Mouse (Mus musculus): ENCODE measurements at regions not wholly inside any gene's neighbourhood (a gene's known extent, or its start where the extent isn't known, plus 50 kb on each side); places are given as distances from the start of the nearest gene placed in this dataset.

GRCm38 (mm10) chr1:40907813-40908212 is 102.4 kb downstream of the Tmem182 start:
- DNase-seq (ENCODE audit: low read depth, low spot score): no peak

DNA sequence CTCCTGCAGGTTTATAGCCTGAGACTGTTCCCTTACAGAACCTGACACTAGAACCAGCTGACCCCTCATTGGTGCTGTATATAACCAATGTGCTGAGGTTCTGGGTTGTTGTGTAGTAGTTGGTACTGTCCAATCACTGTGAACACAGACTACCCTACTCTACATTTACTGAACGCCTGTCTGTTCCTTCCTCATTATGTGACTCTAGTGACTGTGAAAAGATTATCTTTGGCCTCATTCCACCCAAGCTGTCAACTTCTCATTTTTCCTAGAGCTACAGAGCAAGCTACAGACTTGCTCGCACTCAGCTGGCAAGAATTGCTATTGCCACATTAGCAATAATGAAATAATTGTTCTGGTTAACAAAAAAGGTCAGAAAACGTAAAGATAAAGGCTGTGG is 108.2 kb downstream of the Tmem182 start:
- DNase-seq (ENCODE audit: low read depth, low spot score): no peak

GRCm38 (mm10) chr1:40924271-40924670 is 118.9 kb downstream of the Tmem182 start:
- no peak for DNase-seq (ENCODE audit: low read depth, low spot score)

GRCm38 (mm10) chr1:40924780-40925179 is 119.4 kb downstream of the Tmem182 start:
- no peak for DNase-seq (ENCODE audit: low read depth, low spot score)

DNA sequence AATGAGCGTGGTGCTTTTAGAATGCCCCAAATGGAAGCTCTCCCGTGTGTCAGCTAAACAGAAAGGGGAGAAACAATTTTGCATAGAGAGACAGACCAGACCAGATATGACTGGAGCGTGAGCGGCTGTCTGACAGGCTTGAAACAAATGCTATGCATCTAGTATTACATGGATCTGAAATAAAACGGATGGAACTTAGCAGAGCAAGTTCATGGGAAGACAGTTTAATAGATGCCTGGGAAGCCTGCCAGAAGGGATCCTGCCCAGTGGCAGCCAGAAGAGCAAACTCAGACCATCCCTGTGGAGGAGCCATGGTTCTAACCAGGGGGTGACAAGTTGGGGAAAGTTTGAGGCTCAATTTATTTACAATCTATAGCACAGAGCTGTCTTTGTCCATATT is 126.0 kb downstream of the Tmem182 start:
- DNase-seq (ENCODE audit: low read depth, low spot score): no peak

GRCm38 (mm10) chr1:40936729-40937128 is 131.3 kb downstream of the Tmem182 start:
- no peak for DNase-seq (ENCODE audit: low read depth, low spot score)

GRCm38 (mm10) chr1:40942751-40943150 is 137.3 kb downstream of the Tmem182 start:
- no peak for DNase-seq (ENCODE audit: low read depth, low spot score)

- no peak for DNase-seq (ENCODE audit: low read depth, low spot score)
Measured at GRCm38 (mm10) chr1:40943165-40943564, 137.8 kb downstream of the Tmem182 start.

- DNase-seq (ENCODE audit: low read depth, low spot score): no peak
Measured at GRCm38 (mm10) chr1:40950641-40951040, 145.2 kb downstream of the Tmem182 start.

DNA sequence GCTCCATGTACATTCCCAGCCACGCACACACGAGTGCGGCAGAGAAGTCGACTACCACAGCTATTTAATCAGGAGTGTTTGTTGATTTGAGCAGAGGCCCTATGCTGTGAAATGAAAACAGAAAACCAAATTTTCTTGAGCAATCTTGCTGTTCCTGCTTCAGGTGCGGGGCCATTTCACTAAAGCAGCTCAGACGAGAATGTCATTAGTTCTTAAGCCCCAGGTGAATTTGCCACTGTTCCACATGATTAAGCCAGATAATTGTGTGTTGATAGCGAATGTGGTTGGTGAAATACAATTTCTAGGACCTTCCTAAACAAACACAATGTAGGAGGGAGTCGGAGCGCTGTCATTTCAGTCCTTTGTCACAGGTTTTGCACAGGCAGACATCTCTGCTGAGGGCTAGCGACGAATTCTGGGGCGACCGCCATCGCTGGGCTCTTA is 149.3 kb downstream of the Tmem182 start:
- DNase-seq (ENCODE audit: low read depth, low spot score): no peak

GRCm38 (mm10) chr1:40967768-40968504 is 162.5 kb downstream of the Tmem182 start:
- no peak for DNase-seq (ENCODE audit: low read depth, low spot score)

DNA sequence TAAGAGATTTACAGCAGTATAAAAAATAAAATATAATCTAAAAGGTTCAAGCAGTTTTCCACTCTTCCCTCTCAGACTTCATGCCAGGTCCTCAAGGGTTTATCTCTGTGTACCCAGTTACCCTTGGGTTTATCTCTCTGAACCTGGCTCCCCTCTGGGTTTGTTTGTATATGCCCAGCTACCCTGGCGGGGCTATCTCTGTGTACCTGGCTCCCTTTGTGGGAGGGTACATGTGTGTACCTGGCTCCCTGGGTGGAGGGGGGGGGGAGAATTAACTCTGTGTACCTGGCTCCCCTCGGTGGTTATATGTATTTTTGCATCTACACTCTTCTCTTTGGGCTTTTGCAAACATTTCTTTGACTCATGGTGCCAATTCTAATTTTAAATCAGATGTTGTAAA is 178.4 kb downstream of the Tmem182 start:
- no peak for DNase-seq (ENCODE audit: low read depth, low spot score)

DNA sequence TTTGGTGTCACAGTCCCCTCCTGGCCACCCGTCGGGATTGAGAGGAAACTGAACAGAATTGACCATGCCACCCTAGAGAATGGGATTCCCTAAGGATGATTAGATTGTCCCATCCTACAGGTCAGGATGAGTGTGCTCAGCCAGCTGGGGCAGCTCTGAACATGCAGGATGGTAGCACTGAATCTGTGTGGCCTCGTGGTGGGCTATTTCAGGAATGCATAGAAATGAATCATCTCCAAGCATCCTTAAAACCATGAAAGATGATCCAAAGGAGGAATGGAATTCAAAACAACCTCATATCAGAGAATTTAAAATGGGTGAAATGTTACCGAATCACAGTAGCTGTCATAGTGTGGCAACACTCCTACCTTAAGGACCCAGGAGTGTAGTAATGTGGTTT is 187.9 kb downstream of the Tmem182 start:
- DNase-seq (ENCODE audit: low read depth, low spot score): no peak

GRCm38 (mm10) chr1:41001154-41001949 is 196.0 kb downstream of the Tmem182 start:
- DNase-seq (ENCODE audit: low read depth, low spot score): no peak

DNA sequence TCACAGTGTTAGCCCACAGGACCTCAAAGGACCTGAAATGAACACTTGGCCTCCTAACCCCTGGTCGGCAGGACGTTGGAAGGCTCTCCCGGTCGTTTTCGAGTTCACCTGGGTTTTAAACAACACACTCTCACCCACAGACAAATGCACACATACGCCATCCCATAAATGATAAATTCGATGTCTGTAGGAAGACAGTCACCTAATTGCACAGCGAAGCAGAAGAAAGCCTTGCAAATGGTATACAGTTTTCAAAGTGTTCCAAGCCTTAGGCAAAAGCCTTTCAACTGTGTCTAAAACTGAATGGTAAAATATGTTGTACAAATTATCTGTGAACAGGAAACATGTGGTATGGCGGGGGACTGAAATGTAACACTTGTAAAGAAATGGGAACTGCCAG is 196.6 kb downstream of the Tmem182 start:
- no peak for DNase-seq (ENCODE audit: low read depth, low spot score)

DNA sequence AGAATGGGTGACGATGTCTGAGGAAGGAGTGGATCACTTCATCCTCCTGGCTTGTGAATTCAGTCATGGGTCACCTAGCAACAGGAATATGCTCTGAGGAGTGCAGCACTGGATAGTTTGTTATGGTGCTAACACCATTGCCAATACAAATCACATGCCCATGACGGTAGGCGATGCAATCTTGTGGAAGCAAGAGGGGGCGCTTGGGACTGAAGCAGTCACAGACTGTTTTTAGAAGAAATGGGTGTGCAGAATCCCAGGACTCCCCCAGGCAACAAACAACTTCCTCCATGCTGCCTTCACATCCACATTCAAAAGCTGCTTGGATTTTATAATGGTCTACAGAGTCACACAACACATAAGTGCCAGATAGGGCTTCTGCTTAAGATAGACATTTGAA is 221.5 kb downstream of the Tmem182 start:
- no peak for DNase-seq (ENCODE audit: low read depth, low spot score)

DNA sequence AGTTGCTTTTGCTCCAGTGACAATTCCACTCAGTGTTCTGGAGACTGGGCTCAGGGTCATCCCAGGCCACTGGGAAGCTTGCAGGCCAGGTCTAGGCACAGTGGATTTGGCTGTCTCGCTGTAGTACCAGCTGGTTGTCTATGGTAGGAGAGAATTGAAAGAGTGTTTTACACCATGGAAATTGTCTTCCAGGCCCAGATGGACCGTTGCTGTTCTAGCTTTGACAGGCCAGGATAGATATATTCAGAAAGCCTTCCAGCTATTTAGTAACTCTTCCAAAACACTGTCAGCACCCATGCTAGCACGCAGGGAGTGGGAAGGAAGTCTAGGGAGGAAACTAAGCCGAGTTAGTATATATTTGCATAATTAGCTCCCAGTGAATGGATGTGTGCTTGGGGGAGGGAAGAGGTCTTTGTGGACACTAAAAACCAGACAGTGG is 222.2 kb downstream of the Tmem182 start:
- no peak for DNase-seq (ENCODE audit: low read depth, low spot score)

- no peak for DNase-seq (ENCODE audit: low read depth, low spot score)
Measured at GRCm38 (mm10) chr1:41028021-41028420, 222.6 kb downstream of the Tmem182 start.

DNA sequence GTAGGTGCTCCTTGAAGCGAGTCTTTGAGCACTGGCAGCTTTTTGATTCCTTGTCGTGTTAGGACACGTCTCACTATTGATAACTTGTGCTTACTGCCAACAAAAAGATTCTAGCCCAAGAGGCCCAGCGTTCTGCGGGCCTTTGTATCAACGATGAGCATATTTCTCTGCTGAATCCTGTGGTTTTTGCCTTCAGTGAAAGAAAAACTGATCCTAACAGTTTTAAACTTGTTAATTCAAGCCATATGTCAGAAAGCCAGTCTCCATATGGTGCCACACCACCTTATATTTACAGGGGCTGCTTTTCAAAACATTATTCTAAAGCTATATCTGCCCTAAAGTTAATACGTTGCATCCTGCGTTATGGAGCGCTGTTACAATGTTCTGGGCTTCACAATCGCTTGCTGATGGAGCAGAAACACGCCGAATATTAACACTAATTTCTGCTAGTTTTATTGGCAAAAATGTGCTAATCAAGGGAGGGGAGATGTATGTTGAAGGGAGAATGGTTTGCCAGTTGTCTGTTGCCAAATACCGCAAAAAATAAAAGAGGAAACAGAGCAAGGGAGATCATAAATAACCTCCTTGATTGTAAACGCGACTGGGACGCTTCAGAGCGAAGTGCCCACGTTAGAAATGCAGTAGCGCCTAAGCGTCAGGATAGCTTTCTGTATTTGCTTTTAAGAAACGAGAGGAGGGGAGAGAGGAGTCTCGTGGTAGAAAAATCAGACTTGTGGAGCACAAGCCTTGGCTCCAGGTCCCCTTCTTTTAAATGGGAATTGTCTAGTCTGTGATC is 229.9 kb downstream of the Tmem182 start:
- no peak for DNase-seq (ENCODE audit: low read depth, low spot score)

DNA sequence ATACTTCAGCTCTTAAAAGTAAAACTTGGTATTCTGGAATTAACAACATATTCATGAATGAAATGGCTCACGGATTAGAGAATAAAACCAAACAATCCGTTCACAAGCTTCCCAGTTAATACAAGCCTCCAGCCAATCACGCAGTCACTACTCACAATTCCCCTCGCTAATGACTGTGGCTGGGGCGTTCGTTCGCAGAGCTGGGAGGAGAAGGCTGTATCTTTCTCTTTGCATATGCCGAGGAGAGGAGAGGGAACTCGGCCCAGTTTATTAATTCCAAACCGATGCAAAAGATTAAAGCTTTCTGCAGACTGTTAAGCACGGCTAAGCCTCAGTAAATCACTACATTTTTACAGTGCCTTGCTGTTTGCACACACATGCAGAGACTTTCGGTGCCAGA is 231.5 kb downstream of the Tmem182 start:
- DNase-seq (ENCODE audit: low read depth, low spot score): no peak

DNA sequence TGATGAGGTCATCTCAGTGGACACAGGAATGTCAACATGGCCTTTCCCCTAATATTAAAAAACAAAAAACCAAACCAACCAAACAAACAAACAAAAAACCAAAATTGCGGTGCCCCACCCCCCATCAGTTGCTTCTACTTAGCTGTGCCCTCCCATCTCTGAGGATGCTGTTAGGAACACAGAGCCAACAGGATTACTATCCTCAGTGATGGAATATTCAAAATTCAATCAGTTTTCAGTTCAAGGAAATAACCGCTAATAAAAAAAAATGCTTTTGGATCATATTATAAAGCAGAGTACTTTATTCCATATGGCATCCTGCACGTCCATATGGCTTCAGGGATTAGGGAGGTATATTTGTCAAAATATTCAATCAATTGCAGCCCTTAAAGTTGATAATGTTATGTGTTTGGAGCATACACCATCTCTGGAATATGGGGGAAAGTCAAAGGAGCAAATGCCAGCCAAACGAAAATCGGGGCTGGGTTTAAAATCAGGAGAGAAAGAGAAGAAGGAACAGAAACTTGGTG is 249.1 kb downstream of the Tmem182 start:
- no peak for DNase-seq (ENCODE audit: low read depth, low spot score)

- DNase-seq (ENCODE audit: low read depth, low spot score): no peak
Measured at GRCm38 (mm10) chr1:41055761-41056160, 250.4 kb downstream of the Tmem182 start.
